Mouse (Mus musculus) thymus, postnatal 14 days (tissue): ENCODE measurements around the gene Slc48a1.
A peak's percentile ranks its signal among the peaks of the same experiment; 100 is the strongest.

Source experiments
- DNase-seq: peaks from one replicate; pipeline ENCODE4 v3.0.0; 2021

Slc48a1 gene

DNA sequence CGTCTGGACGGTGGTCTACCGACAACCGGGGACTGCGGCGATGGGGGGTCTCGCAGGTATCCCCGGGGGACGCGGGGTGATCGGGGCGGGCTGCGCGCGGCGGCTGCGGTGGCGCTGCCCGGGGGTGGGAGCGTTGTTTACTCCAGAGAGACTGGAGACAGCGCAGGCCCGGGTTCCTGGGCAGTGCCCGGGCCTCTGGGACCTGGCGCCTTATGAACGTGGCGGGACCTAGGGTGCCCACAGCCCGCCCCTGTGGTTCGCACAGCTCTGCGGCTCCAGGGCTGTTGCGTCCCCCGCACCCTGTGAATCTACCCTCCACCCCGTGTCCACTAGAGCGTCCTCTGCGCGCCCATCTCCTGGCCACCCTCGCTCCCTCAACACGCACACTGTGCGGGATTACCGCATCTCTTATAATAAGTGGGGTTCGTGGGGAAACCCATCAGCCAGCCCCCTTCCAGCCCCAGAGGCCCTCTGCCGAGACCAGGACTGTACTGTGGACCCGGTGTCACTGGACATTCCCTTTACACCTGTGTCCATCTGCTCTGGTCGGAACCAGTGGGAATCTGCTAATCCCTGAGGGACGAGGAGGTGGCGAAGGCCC is 6.3 kb downstream of the Slc48a1 start:
- DNase-seq = no peak

DNA sequence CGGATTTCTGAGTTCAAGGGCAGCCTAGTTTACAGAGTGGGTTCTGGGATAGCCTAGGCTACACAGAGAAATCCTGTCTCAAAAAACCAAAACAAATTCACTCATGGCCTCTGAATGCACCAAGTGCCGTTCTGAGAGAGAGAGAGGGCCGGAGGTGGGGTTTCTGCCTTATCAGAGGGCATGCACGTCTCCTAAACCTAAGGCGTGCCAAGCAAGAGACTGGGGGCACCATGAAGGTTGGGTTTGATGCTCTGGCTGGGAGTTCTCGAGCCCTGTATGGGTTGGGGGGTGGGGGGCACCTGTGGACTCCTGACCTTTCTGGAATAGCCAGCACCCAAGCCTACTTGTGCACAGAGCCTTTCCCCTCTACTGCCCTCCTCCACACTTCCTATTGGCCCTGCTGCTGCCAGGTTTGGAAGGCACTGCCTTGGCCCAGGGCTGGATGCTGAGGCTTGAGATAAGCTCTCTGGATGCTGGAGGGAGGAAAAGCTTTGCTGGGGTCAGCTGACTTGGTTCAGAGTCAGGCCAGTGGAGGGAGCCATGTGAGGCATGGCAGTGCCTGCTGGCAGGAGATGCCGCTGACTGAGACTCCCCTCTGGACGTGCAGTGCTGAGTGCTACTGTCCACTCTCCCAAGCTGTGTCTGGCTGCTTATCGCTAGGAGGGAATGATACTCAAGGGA is 7.6 kb downstream of the Slc48a1 start:
- DNase-seq = no peak

DNA sequence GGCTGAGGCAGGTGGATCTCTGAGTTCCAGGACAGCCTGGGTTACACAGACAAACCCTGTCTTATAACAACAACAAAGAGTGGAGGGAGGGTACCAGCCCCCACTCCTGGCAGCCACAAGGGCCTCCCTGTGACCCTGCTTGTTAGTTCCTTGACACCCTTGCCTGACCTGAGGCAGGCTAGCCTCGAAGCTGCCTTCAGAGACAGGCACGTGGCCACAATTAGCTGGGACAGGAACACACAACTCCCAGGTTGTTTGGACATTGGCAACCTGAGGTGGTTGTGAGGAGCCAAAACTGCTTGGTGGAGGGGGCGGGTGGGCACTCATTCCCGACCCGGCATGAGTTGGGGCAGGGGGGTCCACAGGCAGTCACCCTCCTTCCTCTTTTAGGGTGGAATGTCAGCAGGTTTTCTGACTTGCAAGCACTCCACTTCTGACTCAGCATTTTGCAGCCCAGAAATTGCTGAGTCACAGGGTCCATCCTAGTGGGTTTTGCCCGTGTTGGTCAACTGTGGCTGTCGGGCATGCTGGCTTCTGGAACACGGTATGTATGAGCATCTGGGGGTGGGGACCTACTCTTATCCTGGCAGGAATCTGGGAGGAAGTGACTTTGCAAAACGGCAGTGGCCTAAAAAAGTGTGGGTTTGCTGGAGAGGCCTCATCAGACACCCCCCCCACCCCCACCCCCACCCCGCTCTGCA is 8.2 kb downstream of the Slc48a1 start:
- no peak for DNase-seq

DNA sequence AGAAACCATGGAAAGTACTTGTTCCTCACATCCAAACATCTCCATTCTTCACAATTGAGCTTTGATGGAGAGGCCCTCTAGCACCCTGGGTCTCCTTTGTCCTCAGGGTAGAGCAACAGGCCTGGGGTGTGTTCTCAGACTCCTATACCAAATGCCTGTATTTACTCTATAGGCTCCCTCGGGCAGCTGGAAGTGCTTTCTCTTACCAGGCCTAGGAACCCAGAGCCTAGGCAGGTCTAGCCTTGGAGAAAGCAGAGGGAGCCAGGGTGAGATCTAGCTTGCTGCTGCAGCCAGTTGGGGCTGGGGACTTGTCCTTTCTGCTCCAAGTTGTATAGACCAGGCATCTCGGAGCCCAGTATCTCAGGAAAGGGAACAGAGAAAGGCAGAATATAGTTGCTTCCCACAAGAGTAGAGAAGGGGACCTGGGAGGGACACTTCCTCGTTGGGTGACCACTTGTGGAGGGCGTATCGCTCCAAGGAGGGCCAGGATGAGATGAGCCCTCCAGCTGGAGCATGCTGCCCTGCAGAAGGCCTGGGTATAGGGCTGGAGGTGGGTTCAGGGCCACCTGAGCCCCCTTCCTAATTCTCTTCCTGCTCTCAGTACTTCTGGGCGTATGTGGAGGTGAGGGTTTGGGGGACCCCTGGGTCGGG is 9.0 kb downstream of the Slc48a1 start:
- DNase-seq = no peak

DNA sequence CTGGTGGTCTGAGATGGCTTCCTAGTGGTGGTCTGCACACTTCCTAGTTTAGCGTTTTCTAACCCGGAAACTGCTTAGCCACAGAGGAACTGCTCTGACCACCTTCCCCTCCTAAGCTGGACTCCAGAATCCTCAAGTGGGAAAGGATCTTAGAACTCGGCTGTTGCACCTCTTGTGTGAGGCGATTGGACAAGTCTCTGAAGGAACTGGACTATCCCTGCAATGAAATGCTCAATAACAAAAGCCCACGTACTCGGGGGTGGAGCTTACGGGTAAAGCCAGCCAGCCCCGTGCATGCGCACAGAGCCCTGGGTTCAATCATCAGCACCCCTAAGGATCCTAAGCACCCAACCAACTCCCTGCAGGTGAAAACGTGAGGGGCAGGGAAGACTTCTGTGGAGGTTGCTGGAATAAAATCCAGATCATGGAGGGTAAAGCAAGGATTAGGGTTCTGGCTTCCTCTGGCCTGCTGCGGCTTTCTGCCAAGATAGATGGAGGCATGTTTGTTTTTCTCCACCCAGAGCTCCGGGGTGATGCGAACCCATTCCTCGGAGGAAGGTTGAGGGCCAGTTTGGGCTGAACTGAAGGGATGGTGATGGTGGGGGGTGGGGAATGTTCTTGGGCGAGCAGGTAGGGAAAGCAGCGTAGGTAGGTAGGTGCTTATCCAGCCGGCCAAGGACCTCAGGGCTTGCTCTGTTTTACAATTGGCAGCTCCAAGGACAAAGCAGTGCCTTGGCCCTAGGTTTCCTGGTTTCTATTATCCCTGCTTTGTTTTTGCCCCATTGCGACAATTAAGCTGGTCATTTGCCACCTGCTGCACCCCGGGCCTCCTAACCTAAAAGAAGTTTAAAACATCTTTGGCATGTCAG is 9.7 kb downstream of the Slc48a1 start:
- DNase-seq = no peak

DNA sequence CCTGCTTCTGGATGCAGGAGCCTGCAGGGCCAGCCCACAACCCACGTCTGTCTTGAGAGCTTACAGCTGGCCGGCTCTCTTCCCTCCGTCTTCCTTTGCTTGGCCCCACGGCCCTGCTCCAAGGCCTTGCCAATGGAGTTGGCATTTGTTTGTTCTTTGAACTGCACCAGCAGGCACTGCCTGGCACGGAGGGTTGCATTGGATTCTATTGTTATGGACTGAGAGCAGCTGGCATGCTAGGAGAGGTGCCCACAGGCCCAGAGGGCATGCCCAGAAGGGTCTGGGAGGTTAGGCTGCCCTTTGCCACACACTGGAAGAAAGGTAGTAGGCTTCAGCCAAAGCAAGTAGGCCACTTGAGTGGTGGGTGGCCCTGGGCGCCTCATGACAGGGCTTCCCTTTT is 10.5 kb downstream of the Slc48a1 start:
- no peak for DNase-seq

DNA sequence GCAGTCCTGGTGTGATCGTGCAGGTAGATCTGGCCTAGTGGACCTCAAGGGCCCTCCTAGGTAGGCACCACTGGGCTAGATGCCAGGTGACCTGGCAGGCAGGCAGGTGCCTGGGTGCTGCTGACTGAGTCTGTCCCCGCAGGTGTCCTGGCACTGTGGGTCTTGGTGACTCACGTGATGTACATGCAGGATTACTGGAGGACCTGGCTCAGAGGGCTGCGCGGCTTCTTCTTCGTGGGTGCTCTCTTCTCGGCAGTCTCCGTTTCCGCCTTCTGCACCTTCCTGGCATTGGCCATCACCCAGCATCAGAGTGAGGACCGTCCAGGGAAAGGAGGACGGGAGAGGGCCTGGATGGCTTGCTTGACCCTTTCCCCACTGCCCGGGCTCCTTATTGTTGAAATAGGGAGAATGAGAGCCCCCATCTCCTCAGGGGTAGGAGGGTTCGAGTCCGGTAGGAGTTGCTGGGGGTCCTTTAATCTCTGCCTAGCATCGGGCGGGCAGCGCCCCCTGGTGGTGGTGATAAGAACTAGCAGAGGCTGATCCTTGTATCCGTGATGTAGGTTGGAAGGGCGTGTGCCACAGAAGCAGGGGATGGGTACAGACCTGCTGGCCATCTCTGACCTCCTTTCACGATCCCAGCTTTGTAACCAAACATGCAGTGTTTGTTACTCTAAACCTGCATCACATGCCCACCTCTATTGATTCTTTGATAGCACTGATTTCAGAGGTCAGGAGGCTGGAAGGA is 11.6 kb downstream of the Slc48a1 start:
- DNase-seq = peak; percentile 74

DNA sequence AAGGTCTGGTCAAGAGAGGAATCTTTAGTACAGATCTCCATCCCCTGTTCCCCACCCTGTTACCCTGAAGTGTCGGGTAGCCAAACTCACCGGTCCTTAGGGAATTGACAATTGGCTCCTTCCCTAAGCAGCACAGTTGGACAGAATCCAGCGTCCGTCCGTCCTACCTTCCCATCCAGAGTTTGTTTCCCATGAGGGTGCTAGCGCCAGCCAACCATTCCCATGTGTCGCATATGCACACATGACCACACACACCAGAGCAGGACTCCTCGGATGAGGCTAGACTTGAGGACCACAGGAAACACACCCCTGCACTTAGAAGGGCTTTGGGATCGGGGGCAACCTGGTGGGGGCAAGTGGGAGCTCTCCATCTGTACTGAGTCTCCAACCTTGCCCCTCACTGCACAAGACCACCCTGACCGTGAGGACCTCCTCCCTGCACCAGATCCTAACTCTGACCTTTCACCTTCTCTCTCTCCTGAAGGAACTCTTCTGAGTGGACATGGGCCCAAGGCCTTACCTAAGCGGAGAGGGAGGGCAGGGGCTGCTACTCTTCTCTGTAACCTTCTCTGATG is 12.9 kb downstream of the Slc48a1 start:
- DNase-seq = no peak

DNA sequence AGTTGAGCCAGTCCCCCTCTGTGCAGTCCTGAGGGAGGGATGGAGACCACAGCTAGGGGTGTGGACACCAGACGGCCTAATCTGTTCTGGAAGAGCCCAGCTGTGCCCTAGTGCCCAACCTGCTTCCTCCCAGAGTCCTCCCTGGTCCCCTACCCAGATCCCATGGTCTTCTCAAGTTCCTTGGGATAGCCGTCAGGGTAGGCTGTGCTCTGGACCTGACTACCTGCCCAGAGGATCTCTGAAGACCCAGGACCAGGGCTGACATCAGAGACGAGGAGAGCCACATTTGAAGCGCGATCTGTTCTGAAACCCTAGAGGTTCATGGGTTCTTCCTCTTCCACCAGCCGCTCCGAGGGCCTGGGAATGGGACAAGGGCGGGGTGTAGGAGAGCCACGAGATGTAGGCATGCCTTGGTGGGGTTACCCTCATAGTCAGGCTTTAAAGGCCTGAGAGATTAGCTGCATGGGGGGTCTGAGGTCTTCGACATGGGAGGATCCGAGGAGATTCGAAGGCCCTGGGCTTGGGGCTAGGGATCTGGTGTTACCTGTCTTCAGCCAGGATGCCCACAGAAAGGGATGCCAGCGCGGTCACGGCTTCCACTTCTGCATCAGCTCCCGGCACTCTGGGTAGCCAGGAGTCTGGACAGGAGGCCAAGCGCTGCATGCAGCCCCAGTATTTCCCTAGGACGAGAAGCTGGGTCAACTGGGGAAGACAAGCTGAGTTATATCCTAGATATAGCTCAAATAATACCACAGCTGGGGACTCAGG is 15.2 kb downstream of the Slc48a1 start:
- no peak for DNase-seq

DNA sequence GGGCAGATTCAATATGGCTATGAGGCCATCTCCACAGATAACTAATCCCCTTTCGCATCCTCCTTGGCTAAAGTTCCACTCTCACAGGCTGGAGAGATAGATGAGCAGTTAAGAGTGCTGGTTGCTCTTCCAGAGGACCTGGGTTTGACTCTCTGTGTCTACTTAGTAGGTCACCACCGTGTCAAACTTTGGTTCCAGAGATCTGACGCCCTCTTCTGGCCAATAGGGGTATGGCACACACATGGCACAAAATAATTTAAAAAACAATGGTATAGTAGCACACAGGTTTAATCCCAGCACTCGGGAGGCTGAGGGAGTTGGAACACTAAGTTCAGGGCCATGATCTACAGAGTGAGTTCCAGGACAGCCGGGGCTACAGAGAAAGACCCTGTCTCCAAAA is 15.9 kb downstream of the Slc48a1 start:
- no peak for DNase-seq

DNA sequence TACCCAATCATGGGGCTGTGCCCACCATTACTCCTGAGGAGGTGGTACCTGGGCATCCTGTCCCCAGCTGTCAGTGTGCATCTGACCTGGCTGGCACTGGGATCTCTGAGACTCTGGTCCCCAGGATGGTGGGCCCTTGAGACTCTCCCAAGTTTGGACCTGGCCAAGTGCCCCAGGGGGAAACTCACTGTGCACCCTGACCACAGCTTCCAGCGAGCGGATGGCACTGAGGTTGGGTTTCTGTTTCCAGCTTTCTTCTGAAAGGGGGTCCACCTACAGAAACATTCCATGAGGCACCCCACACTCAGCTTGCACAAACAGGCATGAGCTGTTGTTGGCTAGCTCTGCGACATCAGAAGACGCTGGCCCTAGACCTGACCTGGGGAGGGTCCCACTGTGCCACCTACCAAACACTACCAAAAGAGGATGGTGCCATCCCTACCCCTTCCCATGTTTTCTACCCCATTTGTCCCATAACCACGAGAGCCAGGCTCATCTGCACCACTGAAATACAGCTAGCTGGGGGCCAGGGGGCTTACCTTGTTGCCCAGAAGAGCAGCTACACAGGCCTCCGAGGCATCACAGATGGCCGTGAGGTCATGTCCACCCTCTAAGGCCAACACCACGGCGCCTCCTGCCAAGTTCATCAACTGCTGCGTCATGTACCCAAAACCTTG is 17.4 kb downstream of the Slc48a1 start:
- DNase-seq = no peak

DNA sequence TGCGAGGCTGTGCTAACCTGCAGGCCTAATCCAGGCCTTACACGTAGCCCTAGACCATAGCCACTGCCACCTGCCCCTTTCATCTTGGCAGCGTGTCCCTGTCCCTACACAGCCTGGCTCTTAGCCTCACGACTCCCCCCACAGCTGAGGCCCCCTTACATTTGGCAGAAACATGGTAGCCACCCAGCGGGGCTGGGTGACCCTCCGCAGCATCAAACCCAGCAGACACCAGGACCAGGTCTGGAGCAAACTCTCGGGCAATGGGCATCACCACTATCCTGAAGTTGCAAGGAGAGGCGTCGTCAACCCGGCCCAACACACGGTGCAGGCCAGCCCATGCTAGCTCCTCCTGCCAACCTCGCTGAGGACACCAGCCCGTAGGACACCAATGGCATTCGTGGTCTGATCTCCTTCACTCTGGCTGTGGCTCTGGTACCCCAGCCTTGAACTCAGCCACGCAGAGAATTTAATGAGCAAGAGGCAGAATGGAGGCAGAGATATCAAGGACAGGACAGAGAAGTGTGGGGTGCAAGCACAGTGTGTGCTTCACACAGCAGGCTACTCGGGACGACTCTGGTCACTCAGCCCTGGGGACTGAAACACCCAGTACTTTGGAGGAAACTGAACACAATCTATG is 18.5 kb downstream of the Slc48a1 start:
- DNase-seq = no peak

DNA sequence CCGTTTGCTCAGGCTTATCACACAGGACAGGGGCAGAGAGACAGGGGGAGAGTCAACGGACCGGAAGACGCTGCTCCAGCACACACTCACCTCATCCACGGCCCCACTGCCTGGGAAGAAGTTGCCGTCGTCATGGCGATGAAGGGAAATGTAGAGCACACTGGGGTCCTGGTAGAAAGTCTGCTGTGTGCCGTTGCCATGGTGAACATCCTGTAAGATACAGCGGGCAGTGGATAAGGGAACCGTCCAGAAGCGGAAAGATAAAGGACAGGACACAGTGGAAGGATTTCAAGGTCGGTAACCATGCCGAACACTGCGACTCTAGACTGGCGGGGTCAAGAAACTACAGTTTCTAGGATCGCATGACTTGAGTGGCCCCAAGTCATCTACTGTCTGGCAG is 19.8 kb downstream of the Slc48a1 start:
- no peak for DNase-seq

DNA sequence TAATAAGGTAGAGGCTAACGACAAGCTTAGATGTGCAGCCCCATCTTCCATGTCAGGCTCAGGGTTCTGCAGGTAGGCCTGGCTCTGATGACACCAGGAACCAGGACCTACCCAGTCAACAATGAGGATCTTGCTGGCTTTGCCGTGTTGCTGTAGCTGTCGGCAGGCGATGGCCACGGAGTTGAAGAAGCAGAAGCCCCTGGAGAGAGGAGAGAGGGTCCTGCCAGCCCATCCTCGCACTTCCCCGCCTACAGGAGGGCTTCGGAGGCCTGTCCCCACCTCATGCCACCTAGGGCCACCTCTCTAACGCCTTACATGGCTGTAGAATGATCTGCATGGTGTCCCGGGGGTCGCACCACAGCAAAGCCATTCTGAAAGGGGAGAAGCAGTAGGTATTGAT is 21.1 kb downstream of the Slc48a1 start:
- DNase-seq = no peak

DNA sequence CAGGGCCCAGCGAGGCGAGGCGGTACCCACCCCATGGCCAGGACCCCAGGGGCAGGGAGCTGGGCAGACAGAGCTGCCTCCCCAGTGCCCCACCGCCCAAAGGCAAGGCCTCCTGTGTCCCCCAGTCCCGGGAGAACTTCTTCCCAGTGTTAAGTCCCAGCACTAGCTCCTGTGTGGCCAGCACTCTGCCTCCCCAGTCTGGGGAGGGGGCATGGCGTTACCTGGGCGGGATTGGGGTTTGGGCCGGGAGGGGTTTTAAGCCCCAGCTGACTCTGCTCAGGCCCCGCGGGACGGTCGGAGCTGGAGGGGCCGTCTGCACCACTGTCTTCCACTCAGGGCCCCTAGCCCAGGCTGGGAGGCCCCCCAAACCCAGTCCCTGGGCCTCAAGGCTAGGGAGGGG is 22.5 kb downstream of the Slc48a1 start:
- DNase-seq = no peak

DNA sequence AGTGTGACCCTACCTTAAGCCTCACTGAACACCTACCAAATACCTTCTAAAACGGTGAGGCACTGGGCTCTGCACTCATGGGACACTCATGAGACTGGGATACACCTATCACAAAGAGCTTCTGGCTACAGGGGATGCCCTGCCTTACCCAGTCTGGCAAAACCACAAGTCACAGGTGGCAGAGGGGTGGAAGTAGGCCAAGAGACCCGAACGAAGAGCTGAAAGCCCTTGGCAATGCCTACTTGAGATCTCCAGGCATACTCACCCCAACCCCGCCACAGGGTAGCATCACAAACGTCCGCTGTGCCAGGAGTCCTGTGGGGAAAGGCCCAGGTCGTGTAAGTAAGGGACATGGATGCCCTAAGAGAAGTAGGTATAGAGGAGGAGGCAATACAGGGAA is 23.5 kb downstream of the Slc48a1 start:
- no peak for DNase-seq

DNA sequence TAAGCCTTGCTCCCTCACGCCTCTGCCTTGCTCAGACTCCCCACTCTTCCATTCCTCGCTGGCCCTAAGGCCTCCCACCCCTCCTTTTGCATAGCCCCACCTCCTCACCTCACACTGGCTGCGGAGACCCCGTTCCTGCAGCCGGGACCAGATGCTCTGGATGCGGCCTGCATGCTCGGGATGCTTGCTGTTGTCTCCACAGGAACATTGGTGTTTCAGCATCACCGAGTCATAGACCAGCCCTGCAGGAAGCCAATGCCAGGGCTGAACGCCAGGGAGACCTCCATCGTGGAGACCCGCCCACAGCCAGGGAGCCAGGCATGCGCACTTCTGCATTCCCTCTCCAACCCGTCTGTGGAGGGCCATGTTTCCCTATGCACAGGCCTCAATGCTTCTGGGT is 24.3 kb downstream of the Slc48a1 start:
- no peak for DNase-seq

DNA sequence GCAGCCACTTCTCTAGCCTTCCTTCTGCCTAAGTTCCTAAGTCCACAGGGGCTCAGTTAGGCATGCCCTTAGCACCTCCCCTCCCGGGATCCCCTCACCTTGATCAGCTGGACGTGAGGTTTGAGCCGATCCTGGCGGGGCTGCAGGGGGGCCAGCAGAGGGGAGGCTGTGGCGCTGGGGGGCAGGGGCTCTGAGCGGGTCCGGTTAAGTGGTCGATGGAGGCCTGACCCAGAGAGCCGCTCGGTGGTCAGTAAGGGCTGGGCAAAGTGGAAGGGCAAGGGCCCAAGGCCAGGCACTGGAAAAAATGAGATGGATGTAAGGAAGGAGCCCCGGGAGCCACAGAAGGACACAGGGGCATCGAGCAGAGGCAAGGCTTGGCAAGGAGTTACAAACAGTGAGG is 29.5 kb downstream of the Slc48a1 start:
- no peak for DNase-seq

DNA sequence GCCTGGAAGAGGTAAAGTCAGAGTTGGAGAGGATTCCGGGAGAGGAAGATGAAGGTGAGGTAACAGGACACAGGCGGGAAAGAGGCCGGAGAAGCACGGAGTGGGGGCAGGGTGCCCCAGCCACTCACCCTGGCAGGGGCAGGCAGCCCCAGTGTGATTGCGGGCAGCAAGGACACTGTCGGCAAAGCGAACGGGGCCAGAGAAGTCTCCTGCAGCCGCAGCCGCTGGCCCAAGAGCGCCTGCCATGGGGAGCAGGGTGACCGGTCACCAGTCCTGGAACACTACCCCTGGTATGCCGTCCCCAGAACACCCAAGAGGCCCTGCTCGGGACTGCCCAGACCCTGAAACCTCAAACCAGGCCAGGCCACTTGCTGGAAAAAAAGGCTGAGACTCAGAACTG is 30.2 kb downstream of the Slc48a1 start:
- no peak for DNase-seq

DNA sequence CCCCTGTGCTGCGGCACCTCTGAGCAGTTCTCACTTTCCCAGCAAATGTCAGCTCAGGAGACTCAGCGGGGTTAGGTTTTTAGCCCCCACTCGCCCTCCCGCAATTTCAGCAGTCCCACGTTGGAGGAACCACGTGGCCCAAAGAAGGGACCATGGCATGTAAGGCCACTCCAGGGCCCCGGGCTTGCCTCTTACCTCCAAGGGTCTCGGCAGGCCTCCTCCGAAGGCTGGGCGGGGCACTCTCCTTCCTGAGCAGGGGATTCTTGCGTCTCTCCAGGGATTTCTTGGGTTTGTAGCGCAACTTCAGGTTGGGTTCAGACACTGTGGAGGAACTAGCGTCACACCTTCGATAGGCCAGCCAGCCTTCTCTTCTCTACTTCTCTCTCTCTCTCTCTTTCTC is 30.9 kb downstream of the Slc48a1 start:
- no peak for DNase-seq
